Mouse (Mus musculus): ENCODE measurements at regions not wholly inside any gene's neighbourhood (a gene's known extent, or its start where the extent isn't known, plus 50 kb on each side); places are given as distances from the start of the nearest gene placed in this dataset.

GRCm38 (mm10) chr1:71937922-71938321 is 274.2 kb downstream of the Mreg start:
- Histone ChIP-seq H3K27ac (no peak overlapping the region), H3K27me3 (ENCODE audit: control insufficient read depth, insufficient read depth, low read length) (no peaks in the 10 kb centered on the region), H3K9ac (replicated peaks) (no peak overlapping the region), H3K9me3 (ENCODE audit: control insufficient read depth, low read length) (no peaks in the 10 kb centered on the region), H3K4me3 (ENCODE audit: insufficient read depth in 1 of 2, low read depth in 2 of 2, low read length in 2 of 2) (no peak overlapping the region), H3K4me2 (ENCODE audit: low read depth) (peak overlapping the region; percentile 12; the same call in 1 of the 2 replicates), H3K36me3 (replicated peaks; ENCODE audit: control insufficient read depth, insufficient read depth, low read depth) (no peaks in the 10 kb centered on the region), H3K4me1 (replicated peaks; ENCODE audit: control insufficient read depth in 2 of 2, insufficient read depth in 2 of 2, low read length in 1 of 2) (peaks cover 3 to 26% of the 10 kb centered on the region in 2 experiments; a peak in 3 of 4 replicates)
- DNase-seq (ENCODE audit: low read depth in 3 of 3, low spot score in 3 of 3): no peak
- no peak for ATAC-seq (ENCODE audit: insufficient read depth)
- 21% methylated on average over 8 of the region's 8 CpGs for WGBS (ENCODE audit: insufficient replicate concordance)
- TF ChIP-seq CTCF (IDR thresholded peaks at IDR 0.05; ENCODE audit: low read depth) (no peak), EP300 (IDR thresholded peaks at IDR 0.05; ENCODE audit: low read depth) (no peak)

GRCm38 (mm10) chr1:71937168-71937567 is 274.9 kb downstream of the Mreg start:
- Histone ChIP-seq H3K36me3 (replicated peaks; ENCODE audit: control insufficient read depth, insufficient read depth, low read depth) (no peaks in the 10 kb centered on the region), H3K9me3 (ENCODE audit: control insufficient read depth, low read length) (no peaks in the 10 kb centered on the region), H3K27me3 (ENCODE audit: control insufficient read depth, insufficient read depth, low read length) (no peaks in the 10 kb centered on the region), H3K4me2 (ENCODE audit: low read depth) (no peak overlapping the region), H3K9ac (replicated peaks) (no peak overlapping the region), H3K4me1 (replicated peaks; ENCODE audit: control insufficient read depth in 2 of 2, insufficient read depth in 2 of 2, low read length in 1 of 2) (peaks cover 3 to 27% of the 10 kb centered on the region in 2 experiments; a peak in 3 of 4 replicates), H3K27ac (no peak overlapping the region), H3K4me3 (ENCODE audit: insufficient read depth in 1 of 2, low read depth in 2 of 2, low read length in 2 of 2) (no peak overlapping the region)
- ATAC-seq (ENCODE audit: insufficient read depth) (no peak; the same call in 1 of the 2 replicates), DNase-seq (ENCODE audit: low read depth in 3 of 3, low spot score in 3 of 3) (no peak)
- 35% methylated on average over 3 of the region's 3 CpGs for WGBS (ENCODE audit: insufficient replicate concordance)
- TF ChIP-seq EP300 (IDR thresholded peaks at IDR 0.05; ENCODE audit: low read depth) (no peak), CTCF (IDR thresholded peaks at IDR 0.05; ENCODE audit: low read depth) (no peak)

GRCm38 (mm10) chr1:71936501-71937129 is 275.5 kb downstream of the Mreg start:
- Histone ChIP-seq H3K27ac (no peak overlapping the region), H3K9me3 (ENCODE audit: control insufficient read depth, low read length) (no peaks in the 10 kb centered on the region), H3K9ac (replicated peaks) (no peak overlapping the region), H3K4me2 (ENCODE audit: low read depth) (no peak overlapping the region), H3K27me3 (ENCODE audit: control insufficient read depth, insufficient read depth, low read length) (no peaks in the 10 kb centered on the region), H3K4me1 (replicated peaks; ENCODE audit: control insufficient read depth in 2 of 2, insufficient read depth in 2 of 2, low read length in 1 of 2) (peaks cover 3 to 28% of the 10 kb centered on the region in 2 experiments; a peak in 3 of 4 replicates), H3K36me3 (replicated peaks; ENCODE audit: control insufficient read depth, insufficient read depth, low read depth) (no peaks in the 10 kb centered on the region), H3K4me3 (ENCODE audit: insufficient read depth in 1 of 2, low read depth in 2 of 2, low read length in 2 of 2) (no peak overlapping the region)
- no peak for DNase-seq (ENCODE audit: low read depth in 3 of 3, low spot score in 3 of 3)
- TF ChIP-seq EP300 (IDR thresholded peaks at IDR 0.05; ENCODE audit: low read depth) (no peak), CTCF (IDR thresholded peaks at IDR 0.05; ENCODE audit: low read depth) (no peak)
- 14% methylated on average over 5 of the region's 5 CpGs for WGBS (ENCODE audit: insufficient replicate concordance)
- no peak for ATAC-seq (ENCODE audit: insufficient read depth)

DNA sequence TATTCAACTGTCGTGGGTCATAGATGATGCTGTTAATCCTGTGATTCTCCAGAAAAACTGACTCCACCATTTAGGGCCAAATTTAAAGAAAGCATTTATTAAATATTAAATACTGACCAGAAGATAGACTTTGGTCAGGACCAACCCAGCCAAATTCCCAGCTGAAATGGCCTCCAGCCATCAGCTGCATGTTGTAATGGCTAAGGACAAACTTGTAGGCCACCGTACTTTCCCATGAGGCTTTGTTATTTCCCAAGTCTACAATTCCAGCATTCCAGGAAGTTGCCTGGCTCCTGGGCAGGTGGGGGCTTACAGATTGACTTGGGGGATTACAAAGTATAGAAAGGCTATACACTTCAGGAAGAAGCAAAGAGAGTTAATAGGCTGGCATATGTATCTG is 272.5 kb upstream of the Fn1 start:
- no peaks in the 10 kb centered on the region for H3K4me1 ChIP-seq (replicated peaks; ENCODE audit: control insufficient read depth in 2 of 2, insufficient read depth in 2 of 2, low read length in 1 of 2)
- no peaks in the 10 kb centered on the region for H3K9me3 ChIP-seq (ENCODE audit: control insufficient read depth, low read length)
- H3K27me3 ChIP-seq (ENCODE audit: control insufficient read depth, insufficient read depth, low read length): no peaks in the 10 kb centered on the region
- WGBS (ENCODE audit: insufficient replicate concordance): 72% methylated on average over 2 of the region's 2 CpGs
- H3K27ac ChIP-seq: no peak overlapping the region
- no peaks in the 10 kb centered on the region for H3K36me3 ChIP-seq (replicated peaks; ENCODE audit: control insufficient read depth, insufficient read depth, low read depth)
- no peak overlapping the region for H3K4me3 ChIP-seq (ENCODE audit: insufficient read depth in 1 of 2, low read depth in 2 of 2, low read length in 2 of 2)
- ATAC-seq (ENCODE audit: insufficient read depth): no peak
- DNase-seq (ENCODE audit: low read depth in 3 of 3, low spot score in 3 of 3): no peak
- TF ChIP-seq CTCF (IDR thresholded peaks at IDR 0.05; ENCODE audit: low read depth) (no peak), EP300 (IDR thresholded peaks at IDR 0.05; ENCODE audit: low read depth) (no peak)
- H3K4me2 ChIP-seq (ENCODE audit: low read depth): no peak overlapping the region
- no peak overlapping the region for H3K9ac ChIP-seq (replicated peaks)

GRCm38 (mm10) chr1:71924884-71925283 is 271.9 kb upstream of the Fn1 start:
- ATAC-seq (ENCODE audit: insufficient read depth) (no peak), DNase-seq (ENCODE audit: low read depth in 3 of 3, low spot score in 3 of 3) (no peak)
- no peak for TF ChIP-seq CTCF (IDR thresholded peaks at IDR 0.05; ENCODE audit: low read depth)
- no peak for TF ChIP-seq EP300 (IDR thresholded peaks at IDR 0.05; ENCODE audit: low read depth)
- Histone ChIP-seq H3K27ac (no peak overlapping the region), H3K36me3 (replicated peaks; ENCODE audit: control insufficient read depth, insufficient read depth, low read depth) (no peaks in the 10 kb centered on the region), H3K4me1 (replicated peaks; ENCODE audit: control insufficient read depth in 2 of 2, insufficient read depth in 2 of 2, low read length in 1 of 2) (no peaks in the 10 kb centered on the region), H3K9me3 (ENCODE audit: control insufficient read depth, low read length) (no peaks in the 10 kb centered on the region), H3K4me3 (ENCODE audit: insufficient read depth in 1 of 2, low read depth in 2 of 2, low read length in 2 of 2) (no peak overlapping the region), H3K27me3 (ENCODE audit: control insufficient read depth, insufficient read depth, low read length) (no peaks in the 10 kb centered on the region), H3K9ac (replicated peaks) (no peak overlapping the region), H3K4me2 (ENCODE audit: low read depth) (no peak overlapping the region)
- WGBS (ENCODE audit: insufficient replicate concordance): 12% methylated on average over 1 of the region's 1 CpGs
